Mouse (Mus musculus) cerebellum, adult 11 months (tissue): ENCODE results near the gene Zfp992.
"Not testable (repeated sequence)": the region's sequence is repeated elsewhere in the genome, so short reads cannot be mapped to it uniquely, and the experiment has no call there.

Source experiments
- DNase-seq: peaks from one replicate; pipeline ENCODE4 v3.0.0; 2022

Zfp992 gene

GRCm38 (mm10) chr4:146476260-146476659, 27.4 kb downstream of the Zfp992 start:
- not testable (repeated sequence) for DNase-seq

- DNase-seq = not testable (repeated sequence)
These were observed 28.1 kb downstream of the Zfp992 start for GRCm38 (mm10) chr4:146476959-146477358.

GRCm38 (mm10) chr4:146480376-146481096, 31.7 kb downstream of the Zfp992 start:
- DNase-seq = not testable (repeated sequence)

- not testable (repeated sequence) for DNase-seq
These were observed 33.7 kb downstream of the Zfp992 start for GRCm38 (mm10) chr4:146482546-146482945.

- not testable (repeated sequence) for DNase-seq
These were observed 34.9 kb downstream of the Zfp992 start for GRCm38 (mm10) chr4:146483571-146484280.

- not testable (repeated sequence) for DNase-seq
These were observed 35.9 kb downstream of the Zfp992 start for GRCm38 (mm10) chr4:146484676-146485075.

GRCm38 (mm10) chr4:146485183-146485939, 36.5 kb downstream of the Zfp992 start:
- DNase-seq = not testable (repeated sequence)

GRCm38 (mm10) chr4:146486753-146487152, 37.9 kb downstream of the Zfp992 start:
- DNase-seq = not testable (repeated sequence)

- DNase-seq = not testable (repeated sequence)
These were observed 40.4 kb downstream of the Zfp992 start for GRCm38 (mm10) chr4:146489196-146489595.

- DNase-seq = not testable (repeated sequence)
These were observed 43.2 kb downstream of the Zfp992 start for GRCm38 (mm10) chr4:146491993-146492392.

- DNase-seq = no peak
These were observed 43.6 kb downstream of the Zfp992 start for GRCm38 (mm10) chr4:146492439-146492838.

- no peak for DNase-seq
These were observed 44.0 kb downstream of the Zfp992 start for GRCm38 (mm10) chr4:146492851-146493250.

GRCm38 (mm10) chr4:146493319-146493907, 44.6 kb downstream of the Zfp992 start:
- DNase-seq = not testable (repeated sequence)

GRCm38 (mm10) chr4:146494980-146495379, 46.2 kb downstream of the Zfp992 start:
- no peak for DNase-seq

- DNase-seq = not testable (repeated sequence)
These were observed 49.0 kb downstream of the Zfp992 start for GRCm38 (mm10) chr4:146497695-146498275.

GRCm38 (mm10) chr4:146501727-146502126, 52.9 kb downstream of the Zfp992 start, which contains the start of gene Zfp981:
Gene Zfp981, plus strand, starts transcription at chr4:146502027.
- DNase-seq = not testable (repeated sequence)

- DNase-seq = not testable (repeated sequence)
These were observed 60.2 kb downstream of the Zfp992 start for GRCm38 (mm10) chr4:146509029-146509428.

- DNase-seq = not testable (repeated sequence)
These were observed 63.0 kb downstream of the Zfp992 start for GRCm38 (mm10) chr4:146511871-146512270.

- no peak for DNase-seq
These were observed 67.7 kb downstream of the Zfp992 start for GRCm38 (mm10) chr4:146516474-146516873.

GRCm38 (mm10) chr4:146517150-146517549, 68.3 kb downstream of the Zfp992 start:
- DNase-seq = not testable (repeated sequence)
